Mouse (Mus musculus): ENCODE data around the gene Bcas3.

GRCm38 (mm10) chr11:85823181-85823580 is 470.2 kb downstream of the Bcas3 start:
- no peak for TF ChIP-seq POLR2A (IDR thresholded peaks at IDR 0.05; ENCODE audit: borderline replicate concordance, low read depth, low read length)
- peak; percentile 70 for TF ChIP-seq CTCF (IDR thresholded peaks at IDR 0.05; ENCODE audit: low read depth, low read length)
